Mouse (Mus musculus) hindbrain, embryonic 16.5 days (tissue): ENCODE data around the gene Agps. TPM values are rescaled to one million over a fixed set of nuclear protein-coding genes. Genes with fewer than 3 reads are reported as not detected.
A peak's percentile ranks its signal among the peaks of the same experiment; 100 is the strongest.

Experiments used
- ATAC-seq: fragments of 200-750 bp; cut with Nextera tagmentation; 2 replicates; pipeline ENCODE4 v1.8.0; 2017; ENCODE audit warnings: moderate TSS enrichment, moderate library complexity
- H3K27ac ChIP-seq: fragments of 300-500 bp; sonication (generic); 2 replicates; pipeline ENCODE4 v1.5.1; 2014; ENCODE audit warnings: low read depth, mild to moderate bottlenecking, control low read depth, low read length, moderate library complexity
- H3K27me3 ChIP-seq: fragments of 300-500 bp; sonication (generic); replicated peaks from 2 replicates; pipeline ENCODE4 v1.6.1; 2014; ENCODE audit warnings: low read length; ENCODE audit not compliant: control insufficient read depth, insufficient read depth
- H3K36me3 ChIP-seq: fragments of 300-500 bp; sonication (generic); 2 replicates; pipeline ENCODE4 v1.6.1; 2014; ENCODE audit warnings: mild to moderate bottlenecking, low read length, moderate library complexity, mixed read lengths; ENCODE audit not compliant: control insufficient read depth, insufficient read depth
- H3K4me1 ChIP-seq: fragments of 300-500 bp; sonication (generic); 2 replicates; pipeline ENCODE4 v1.6.1; 2014; ENCODE audit warnings: low read depth, low read length; ENCODE audit not compliant: control insufficient read depth, insufficient read depth
- H3K4me2 ChIP-seq: fragments of 300-500 bp; sonication (generic); 2 replicates; pipeline ENCODE4 v1.6.1; 2014; ENCODE audit warnings: mild to moderate bottlenecking, low read length, control low read depth, moderate library complexity
- H3K4me3 ChIP-seq: fragments of 300-500 bp; sonication (generic); 2 replicates; pipeline ENCODE4 v1.5.1; 2014; ENCODE audit warnings: mild to moderate bottlenecking, low read length, control low read depth, moderate library complexity
- H3K9ac ChIP-seq: fragments of 300-500 bp; sonication (generic); 2 replicates; pipeline ENCODE4 v1.6.1; 2014; ENCODE audit warnings: low read depth, mild to moderate bottlenecking, control low read depth, low read length, moderate library complexity
- H3K9me3 ChIP-seq: fragments of 300-500 bp; sonication (generic); 2 replicates; pipeline ENCODE4 v1.6.1; 2014; ENCODE audit warnings: mild to moderate bottlenecking, low read length, moderate library complexity; ENCODE audit not compliant: control insufficient read depth
- WGBS: fragments of 180-500 bp; shearing (Covaris S2); extraction: QIAGEN DNeasy Blood & Tissue Kit; methylation state at CpG from one replicate; pipeline ENCODE4 v1.1.7; 2014; 5-methylcytosine and 5-hydroxymethylcytosine counted together
- polyA plus RNA-seq: library from polyadenylated mRNA; unstranded; fragments of >200 nt; fragmentation: Nextera tagmentation; extraction: Ambion mirVana; gene quantifications from 2 replicates; pipeline ENCODE4 v1.2.1, GENCODE M21; 2015

Gene Agps
- polyA plus RNA-seq, 1 experiment from 2014 or later, result 21.6 TPM

DNA sequence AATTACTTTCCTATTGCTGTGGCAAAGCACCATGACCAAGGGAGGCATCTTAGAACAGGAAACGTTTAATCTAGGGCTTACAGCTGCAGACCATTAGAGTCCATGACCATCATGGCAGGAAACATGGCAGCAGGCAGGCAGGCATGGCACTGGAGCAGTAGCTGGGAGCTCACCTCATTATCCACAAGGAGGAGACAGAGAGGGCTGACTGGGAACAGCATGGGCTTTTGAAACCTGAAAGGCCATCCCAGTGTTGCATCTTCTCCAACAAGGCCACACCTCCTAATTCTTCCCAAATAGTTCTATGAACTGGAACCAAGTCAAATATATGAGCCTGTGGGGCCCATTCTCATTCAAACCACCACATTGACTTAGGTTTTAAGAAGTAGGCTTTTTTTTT is 68.3 kb downstream of the Agps start:
- WGBS, result 87% methylated on average over 1 of the region's 1 CpGs
- Histone ChIP-seq H3K4me1 (no peaks in the 10 kb centered on the region), H3K9me3 (no peaks in the 10 kb centered on the region), H3K4me3 (no peak overlapping the region), H3K36me3 (0 out of 2 replicates have a peak, but pooled peaks cover 3% of the 10 kb centered on the region), H3K27ac (no peak overlapping the region), H3K4me2 (no peak overlapping the region), H3K9ac (no peak overlapping the region), H3K27me3 (no peaks in the 10 kb centered on the region)
- no peak for ATAC-seq

DNA sequence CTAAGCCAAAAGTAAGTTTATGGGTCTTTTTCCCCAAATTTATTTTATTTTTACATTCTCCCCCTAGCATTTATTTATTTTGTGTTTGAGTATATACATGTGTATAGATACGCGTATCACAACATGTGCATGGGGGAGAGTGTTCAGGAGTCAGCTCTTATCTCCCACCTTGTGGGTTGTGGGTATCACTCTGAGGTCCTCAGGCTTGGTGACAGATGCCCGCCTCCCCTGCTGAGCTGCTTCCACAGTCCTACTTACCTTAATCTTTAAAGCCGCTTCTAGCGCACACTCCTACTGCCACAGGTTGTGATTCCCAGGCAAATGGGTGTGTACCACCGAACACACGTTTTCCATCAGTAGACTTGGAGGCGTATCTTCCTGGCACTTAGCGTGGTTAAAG is 69.9 kb downstream of the Agps start:
- H3K36me3 ChIP-seq, result 0 out of 2 replicates have a peak, but pooled peaks cover 3% of the 10 kb centered on the region
- H3K4me2 ChIP-seq, result no peak overlapping the region
- no peak overlapping the region for H3K9ac ChIP-seq
- no peak overlapping the region for H3K4me3 ChIP-seq
- H3K27me3 ChIP-seq, result no peaks in the 10 kb centered on the region
- no peak overlapping the region for H3K27ac ChIP-seq
- 94% methylated on average over 9 of the region's 9 CpGs for WGBS
- ATAC-seq, result no peak
- no peaks in the 10 kb centered on the region for H3K9me3 ChIP-seq
- no peaks in the 10 kb centered on the region for H3K4me1 ChIP-seq

DNA sequence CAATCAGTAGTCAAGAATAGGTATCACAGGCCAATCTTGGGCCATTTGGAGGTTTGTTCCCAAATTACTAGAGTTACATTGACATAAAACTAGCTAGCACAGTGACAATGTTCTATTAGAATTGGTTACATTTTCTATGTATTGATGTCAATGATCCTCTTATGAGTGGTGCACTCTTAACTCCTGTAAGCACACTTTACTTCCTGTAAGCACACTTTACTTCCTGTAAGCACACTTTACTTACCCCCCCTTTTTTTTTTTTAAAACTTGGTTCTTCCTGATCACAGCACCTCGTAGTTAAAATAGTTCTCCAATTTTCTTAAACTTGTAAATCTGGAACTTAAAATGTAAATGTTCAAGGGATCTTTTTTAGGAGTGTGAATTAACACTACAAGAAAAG is 75.2 kb downstream of the Agps start:
- no peak for ATAC-seq
- Histone ChIP-seq H3K36me3 (peaks cover 6% of the 10 kb centered on the region; the same call in 1 of the 2 replicates), H3K4me3 (no peak overlapping the region), H3K4me1 (no peaks in the 10 kb centered on the region), H3K27me3 (no peaks in the 10 kb centered on the region), H3K4me2 (no peak overlapping the region), H3K9ac (no peak overlapping the region), H3K27ac (no peak overlapping the region), H3K9me3 (no peaks in the 10 kb centered on the region)
- WGBS, result 84% methylated on average over 1 of the region's 1 CpGs

DNA sequence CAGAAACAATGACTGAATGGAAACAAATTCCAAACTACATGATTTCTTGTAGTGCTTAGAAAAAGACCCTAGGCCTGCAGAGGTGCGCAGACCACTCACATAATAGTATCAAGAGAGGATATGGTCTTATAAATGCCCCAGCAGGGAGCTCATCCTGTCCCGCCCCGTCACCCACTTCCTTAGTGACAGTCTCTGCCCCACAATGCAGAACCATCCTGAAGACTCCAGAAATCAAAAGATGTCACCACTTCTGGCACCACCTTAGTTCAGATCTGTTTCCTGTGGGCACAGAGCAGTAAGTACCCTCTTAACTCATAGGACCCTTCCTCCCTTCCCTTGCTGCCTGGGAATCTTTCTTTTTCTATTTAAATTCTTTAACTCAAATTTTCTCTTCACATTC is 83.1 kb downstream of the Agps start:
- no peak overlapping the region for H3K9ac ChIP-seq
- no peak overlapping the region for H3K4me2 ChIP-seq
- no peak overlapping the region for H3K4me3 ChIP-seq
- no peaks in the 10 kb centered on the region for H3K9me3 ChIP-seq
- H3K27me3 ChIP-seq, result no peaks in the 10 kb centered on the region
- H3K4me1 ChIP-seq, result no peaks in the 10 kb centered on the region
- peaks cover 3% of the 10 kb centered on the region; the same call in 1 of the 2 replicates for H3K36me3 ChIP-seq
- no peak for ATAC-seq
- WGBS, result 94% methylated on average over 3 of the region's 3 CpGs
- no peak overlapping the region for H3K27ac ChIP-seq

DNA sequence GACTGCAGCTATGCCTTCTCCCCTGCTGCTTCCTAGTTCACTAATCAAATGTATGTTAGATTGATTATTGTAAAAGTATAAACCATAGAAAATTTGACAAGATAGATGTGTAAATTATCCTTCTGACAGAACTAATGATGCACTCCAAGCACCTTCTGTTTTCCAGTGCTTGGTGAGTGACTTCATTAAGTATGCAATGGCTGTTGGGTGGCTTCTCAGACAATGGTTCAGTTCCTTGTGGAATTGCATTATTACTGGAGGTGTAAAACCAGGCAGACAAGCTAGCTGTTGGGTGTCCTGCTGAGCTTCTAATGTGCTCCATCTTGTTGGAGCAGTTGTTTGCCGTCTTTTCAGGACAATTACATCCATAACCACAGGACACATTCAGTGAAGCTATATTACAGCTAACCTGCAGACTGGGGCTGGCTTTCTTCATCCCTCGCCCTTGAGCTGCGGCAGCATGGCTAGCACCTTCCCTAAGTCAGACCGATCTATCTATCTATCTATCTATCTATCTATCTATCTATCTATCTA is 91.9 kb downstream of the Agps start:
- H3K4me1 ChIP-seq, result no peaks in the 10 kb centered on the region
- 0 out of 2 replicates have a peak, but pooled peaks have one; percentile 17 for ATAC-seq
- no peaks in the 10 kb centered on the region for H3K27me3 ChIP-seq
- no peak overlapping the region for H3K9ac ChIP-seq
- no peak overlapping the region for H3K4me2 ChIP-seq
- H3K9me3 ChIP-seq, result no peaks in the 10 kb centered on the region
- H3K4me3 ChIP-seq, result no peak overlapping the region
- H3K27ac ChIP-seq, result no peak overlapping the region
- WGBS, result 59% methylated on average over 4 of the region's 4 CpGs
- no peaks in the 10 kb centered on the region for H3K36me3 ChIP-seq

DNA sequence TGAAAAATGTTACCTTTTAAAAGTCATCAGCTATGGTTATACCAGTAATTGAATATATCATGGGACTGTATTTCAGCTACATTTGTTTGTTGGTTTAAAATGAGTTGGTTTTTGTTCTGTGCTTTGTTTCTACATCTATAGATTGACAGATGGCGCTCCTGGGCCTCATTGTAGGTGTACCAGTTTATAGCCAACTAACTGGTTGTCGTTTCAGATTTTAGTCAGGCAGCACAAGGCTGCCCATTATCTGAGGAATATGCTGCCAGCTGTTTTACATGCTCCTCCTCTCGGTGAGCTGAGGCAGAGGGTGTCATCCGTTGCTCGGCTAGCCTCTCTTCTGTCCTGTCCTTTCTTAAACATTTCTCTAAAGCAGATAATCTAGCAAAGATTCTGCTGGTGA is 94.1 kb downstream of the Agps start:
- ATAC-seq, result no peak
- Histone ChIP-seq H3K36me3 (no peaks in the 10 kb centered on the region), H3K27me3 (no peaks in the 10 kb centered on the region), H3K9ac (no peak overlapping the region), H3K9me3 (no peaks in the 10 kb centered on the region), H3K4me3 (no peak overlapping the region), H3K4me2 (no peak overlapping the region), H3K27ac (no peak overlapping the region), H3K4me1 (no peaks in the 10 kb centered on the region)
- WGBS, result 66% methylated on average over 5 of the region's 5 CpGs

DNA sequence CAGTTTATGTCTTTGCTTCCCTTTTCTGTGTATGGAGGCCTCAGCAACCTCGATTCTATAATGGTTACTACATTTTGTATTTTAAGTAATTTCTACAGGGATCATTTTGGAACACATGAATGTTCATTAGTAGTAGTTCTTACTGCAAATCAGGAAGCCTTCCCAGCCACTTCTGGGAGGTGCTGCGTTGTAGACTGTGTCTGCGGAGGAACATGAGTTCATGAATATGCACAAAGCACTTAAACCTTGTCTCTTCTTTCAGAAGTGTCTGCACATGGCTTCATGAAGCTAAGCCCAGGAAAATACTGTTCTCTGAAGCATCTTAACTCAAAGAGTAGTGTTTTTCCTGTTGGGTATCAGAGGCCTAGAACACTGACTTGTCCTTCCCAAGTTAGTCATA is 96.0 kb downstream of the Agps start:
- no peak for ATAC-seq
- Histone ChIP-seq H3K27me3 (no peaks in the 10 kb centered on the region), H3K27ac (no peak overlapping the region), H3K4me1 (no peaks in the 10 kb centered on the region), H3K36me3 (no peaks in the 10 kb centered on the region), H3K9me3 (no peaks in the 10 kb centered on the region), H3K9ac (no peak overlapping the region), H3K4me3 (no peak overlapping the region), H3K4me2 (no peak overlapping the region)
- WGBS, result 89% methylated on average over 3 of the region's 3 CpGs

DNA sequence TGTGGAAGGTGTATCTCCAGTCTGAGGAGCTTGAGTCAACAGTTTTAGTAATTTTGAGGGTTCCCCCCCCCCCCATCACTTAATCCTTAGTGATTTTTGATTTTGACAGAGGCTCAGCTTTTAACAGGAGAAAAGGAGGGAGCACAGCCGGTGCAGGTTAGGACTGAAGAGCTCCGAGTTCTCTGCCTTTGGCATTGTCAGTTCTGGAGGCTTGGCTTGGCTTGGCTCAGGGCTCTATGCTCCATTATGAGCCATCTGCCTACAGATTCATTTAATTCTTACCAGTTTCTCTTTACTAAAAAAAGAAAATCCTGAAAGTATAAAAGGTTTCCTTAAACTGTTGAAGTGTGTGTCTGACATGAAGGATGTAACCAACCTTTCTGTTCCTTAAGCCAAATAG is 97.2 kb downstream of the Agps start:
- no peak for ATAC-seq
- WGBS, result 84% methylated on average over 2 of the region's 2 CpGs
- no peak overlapping the region for H3K9ac ChIP-seq
- no peak overlapping the region for H3K27ac ChIP-seq
- H3K27me3 ChIP-seq, result no peaks in the 10 kb centered on the region
- H3K4me1 ChIP-seq, result no peaks in the 10 kb centered on the region
- no peaks in the 10 kb centered on the region for H3K9me3 ChIP-seq
- H3K4me2 ChIP-seq, result no peak overlapping the region
- H3K4me3 ChIP-seq, result no peak overlapping the region
- no peaks in the 10 kb centered on the region for H3K36me3 ChIP-seq

DNA sequence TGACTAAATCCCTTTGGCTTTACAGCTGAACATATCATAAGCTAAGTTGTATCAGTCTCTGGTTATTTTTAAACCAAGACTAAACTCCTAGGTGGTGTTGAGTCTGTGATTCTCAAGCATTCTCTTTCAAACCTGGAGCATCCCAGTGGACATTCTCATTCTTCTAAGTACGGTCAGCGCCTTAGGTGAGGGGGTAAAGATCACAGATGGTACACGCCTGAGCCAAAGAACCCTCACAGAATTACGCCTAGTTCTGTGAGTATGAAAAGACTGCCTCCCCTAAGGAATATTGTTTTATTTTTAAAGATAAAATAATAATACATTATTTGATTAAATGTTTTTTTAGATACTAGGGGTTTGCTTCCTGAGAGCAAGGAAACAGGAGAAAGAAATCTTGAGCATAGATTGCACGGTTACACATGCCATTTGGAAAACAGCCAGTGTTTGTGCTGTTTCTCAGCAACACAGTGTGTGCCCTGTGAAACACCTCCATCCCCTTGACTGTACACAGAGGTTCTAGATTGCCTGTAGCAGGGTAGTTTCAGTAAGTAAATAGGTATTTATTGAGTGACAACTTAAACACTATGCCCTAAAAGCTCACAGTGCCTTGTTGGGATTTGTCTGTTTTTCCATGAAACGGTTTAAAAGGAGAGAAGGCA is 97.9 kb downstream of the Agps start:
- H3K9me3 ChIP-seq, result no peaks in the 10 kb centered on the region
- H3K4me2 ChIP-seq, result no peak overlapping the region
- H3K36me3 ChIP-seq, result no peaks in the 10 kb centered on the region
- no peak overlapping the region for H3K9ac ChIP-seq
- 84% methylated on average over 6 of the region's 6 CpGs for WGBS
- no peaks in the 10 kb centered on the region for H3K27me3 ChIP-seq
- no peak for ATAC-seq
- H3K27ac ChIP-seq, result no peak overlapping the region
- H3K4me1 ChIP-seq, result no peaks in the 10 kb centered on the region
- no peak overlapping the region for H3K4me3 ChIP-seq
